ENCODE assay signal across 1 mouse cellular context in the genomic region with DNA sequence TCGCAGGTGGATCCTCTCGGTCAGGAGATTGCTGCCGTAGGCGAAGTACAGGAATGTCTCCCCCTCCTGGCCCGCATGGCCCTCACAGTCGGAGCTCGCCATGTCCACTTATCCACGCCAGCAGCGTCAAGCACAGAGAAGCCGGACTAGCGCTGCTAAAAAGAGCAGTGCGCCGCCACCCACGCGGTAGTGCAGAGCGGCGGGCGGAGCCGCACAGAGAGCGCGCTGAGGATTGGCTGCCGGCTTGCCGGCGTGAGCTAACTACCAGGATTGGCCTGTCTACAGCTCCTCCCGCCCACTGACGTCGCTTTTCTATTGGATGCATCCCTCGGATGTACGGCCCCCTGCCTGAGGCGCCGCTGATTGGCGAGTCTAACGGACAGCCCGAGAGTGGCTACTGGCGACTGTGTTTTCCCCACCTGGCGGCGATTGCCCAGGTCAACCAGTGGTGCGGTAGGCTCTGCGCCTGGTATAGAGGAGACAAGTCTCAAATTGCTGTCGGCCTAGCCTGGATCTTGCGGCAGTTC.
A peak's percentile ranks its signal among the peaks of the same experiment; 100 is the strongest.
TF ChIP-seq lines count a peak whose summit lies in the region.

Gene Ggct (minus strand): TSS at position 217 of the 527 bp plus-strand sequence.

TF ChIP-seq in CH12.LX, 34 proteins besides CTCF, POLR2A, EP300 and RAD21 (continued from another document):
- TF ChIP-seq ZMIZ1 (IDR thresholded peaks at IDR 0.05; ENCODE audit: low read depth, low read length) (peak; percentile 86; the same call in 1 of the 2 replicates), KAT2A (IDR thresholded peaks at IDR 0.05; ENCODE audit: insufficient replicate concordance, low read length) (0 out of 2 replicates have a peak, but pooled peaks have one; percentile 24), ZKSCAN1 (IDR thresholded peaks at IDR 0.05; ENCODE audit: borderline replicate concordance, low read depth, low read length) (no peak), CHD2 (IDR thresholded peaks at IDR 0.05; ENCODE audit: low read length) (peak; percentile 82), MAX (IDR thresholded peaks at IDR 0.05; ENCODE audit: low read length) (peak; percentile 92; the same call in 1 of the 2 replicates), MAZ (IDR thresholded peaks at IDR 0.05; ENCODE audit: low read depth, low read length) (no peak), MYC (IDR thresholded peaks at IDR 0.05; ENCODE audit: low read depth, low read length) (peak; percentile 88), NRF1 (IDR thresholded peaks at IDR 0.05; ENCODE audit: low read depth, low read length) (peak; percentile 35), IRF4 (IDR thresholded peaks at IDR 0.05; ENCODE audit: low read depth, low read length) (peak; percentile 8; the same call in 1 of the 2 replicates), BHLHE40 (IDR thresholded peaks at IDR 0.05; ENCODE audit: low read depth, low read length) (no peak), POLR2AphosphoS2 (IDR thresholded peaks at IDR 0.05; ENCODE audit: low read depth, low read length) (peak; percentile 56; the same call in 1 of the 2 replicates), HCFC1 (IDR thresholded peaks at IDR 0.05; ENCODE audit: low read depth, low read length) (peak; percentile 55)
TF ChIP-seq in CH12.LX: peak in this region for 18.
